Mouse (Mus musculus) bone marrow macrophage, adult 2 months (primary cell): ENCODE data around the gene Foxred2.

Experiments
- CTCF ChIP-seq: IDR thresholded peaks from 2 replicates; pipeline ENCODE4 v1.5.1; 2012; ENCODE audit warnings: low read depth, mild to moderate bottlenecking, low read length, moderate library complexity
- POLR2A ChIP-seq: IDR thresholded peaks from 2 replicates; pipeline ENCODE4 v1.6.1; 2012; ENCODE audit warnings: mild to moderate bottlenecking, low read depth, low read length, borderline replicate concordance

GRCm38 (mm10) chr15:77921636-77922035 is 34.9 kb downstream of the Foxred2 start:
- TF ChIP-seq CTCF (no peak), POLR2A (no peak)
